Mouse (Mus musculus): Measurements from ENCODE around the gene Igdcc4. TPM values are rescaled to one million over a fixed set of nuclear protein-coding genes. Genes with fewer than 3 reads are reported as not detected.

Gene Igdcc4
- polyA plus RNA-seq, 1 experiment from 2014 or later: 11.1 TPM

DNA sequence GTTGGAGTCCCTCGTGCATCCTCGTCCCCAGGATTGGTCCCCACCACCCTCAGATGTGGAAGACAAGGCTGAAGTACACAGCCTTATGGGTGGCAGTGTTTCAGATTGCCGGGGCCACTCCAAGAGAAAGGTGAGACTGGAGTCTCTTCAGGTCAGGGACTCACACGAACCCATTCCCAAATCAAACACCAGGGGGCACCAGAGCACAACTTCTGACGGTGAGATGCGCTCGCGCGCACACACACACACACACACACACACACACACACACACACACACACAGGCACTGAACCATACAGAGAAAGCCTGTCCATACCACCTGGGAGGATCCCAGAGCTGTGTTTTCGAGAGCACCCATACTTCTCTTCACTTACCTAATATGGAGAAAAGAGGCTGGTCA is 32.5 kb downstream of the Igdcc4 start:
- ATAC-seq (ENCODE audit: low FRiP score, low TSS enrichment) (peak; percentile 53), DNase-seq (ENCODE audit: low spot score) (peak; percentile 85)
- no peaks in the 10 kb centered on the region for H3K4me1 ChIP-seq (replicated peaks; ENCODE audit: control insufficient read depth, insufficient read depth)
- peak; percentile 90 for TF ChIP-seq CTCF (IDR thresholded peaks at IDR 0.05; ENCODE audit: low read depth)
- TF ChIP-seq EP300 (optimal IDR thresholded peaks at IDR 0.05): no peak
- peak overlapping the region; percentile 5; the same call in 1 of the 2 replicates for H3K4me2 ChIP-seq (replicated peaks; ENCODE audit: low read depth)
- peaks cover 9% of the 10 kb centered on the region; the same call in 1 of the 2 replicates for H3K36me3 ChIP-seq (ENCODE audit: control insufficient read depth, insufficient read depth, low read length)
- no peaks in the 10 kb centered on the region for H3K9me3 ChIP-seq (ENCODE audit: control insufficient read depth, low read length)
- no peaks in the 10 kb centered on the region for H3K27me3 ChIP-seq (ENCODE audit: control insufficient read depth, insufficient read depth, low read length)
- WGBS: 4% methylated on average over 10 of the region's 10 CpGs
- H3K9ac ChIP-seq (ENCODE audit: low read length): no peak overlapping the region
- no peak overlapping the region for H3K27ac ChIP-seq (replicated peaks)
- H3K4me3 ChIP-seq (ENCODE audit: low read depth, low read length): no peak overlapping the region

GRCm38 (mm10) chr9:65135126-65135525 is 33.8 kb downstream of the Igdcc4 start:
- peaks cover 9% of the 10 kb centered on the region; the same call in 1 of the 2 replicates for H3K36me3 ChIP-seq (ENCODE audit: control insufficient read depth, insufficient read depth, low read length)
- TF ChIP-seq CTCF (IDR thresholded peaks at IDR 0.05; ENCODE audit: low read depth) (no peak), EP300 (optimal IDR thresholded peaks at IDR 0.05) (no peak)

DNA sequence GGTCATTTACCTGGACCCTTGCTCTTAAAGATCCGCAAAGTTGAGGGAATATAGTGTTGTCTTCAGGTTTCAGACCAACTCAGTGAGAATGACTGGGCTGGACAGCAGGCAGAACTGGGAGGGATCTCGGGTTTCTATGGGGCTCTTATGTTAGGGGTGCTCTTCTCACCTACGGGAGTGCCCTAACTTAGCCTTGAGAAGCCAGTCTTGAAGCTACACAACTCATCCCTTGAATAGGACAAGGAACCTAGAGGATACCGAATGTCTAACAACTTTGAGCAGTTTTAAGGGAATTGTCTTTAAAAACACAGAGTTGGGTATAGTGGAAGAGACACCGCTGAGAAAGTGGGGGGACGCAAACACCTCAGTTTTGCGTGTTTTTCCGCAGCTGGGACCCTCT is 39.2 kb downstream of the Igdcc4 start:
- H3K27ac ChIP-seq (replicated peaks): no peak overlapping the region

More at GRCm38 (mm10) chr9:65135126-65135525, 33.8 kb downstream of the Igdcc4 start:
- Histone ChIP-seq H3K4me2 (replicated peaks; ENCODE audit: low read depth) (no peak overlapping the region), H3K27me3 (ENCODE audit: control insufficient read depth, insufficient read depth, low read length) (no peaks in the 10 kb centered on the region), H3K9me3 (ENCODE audit: control insufficient read depth, low read length) (no peaks in the 10 kb centered on the region), H3K27ac (replicated peaks) (no peak overlapping the region), H3K4me3 (ENCODE audit: low read depth, low read length) (no peak overlapping the region), H3K4me1 (replicated peaks; ENCODE audit: control insufficient read depth, insufficient read depth) (no peaks in the 10 kb centered on the region), H3K9ac (ENCODE audit: low read length) (no peak overlapping the region)
- DNase-seq (ENCODE audit: low spot score): no peak
- ATAC-seq (ENCODE audit: low FRiP score, low TSS enrichment): no peak
- WGBS: 92% methylated on average over 4 of the region's 4 CpGs

DNA sequence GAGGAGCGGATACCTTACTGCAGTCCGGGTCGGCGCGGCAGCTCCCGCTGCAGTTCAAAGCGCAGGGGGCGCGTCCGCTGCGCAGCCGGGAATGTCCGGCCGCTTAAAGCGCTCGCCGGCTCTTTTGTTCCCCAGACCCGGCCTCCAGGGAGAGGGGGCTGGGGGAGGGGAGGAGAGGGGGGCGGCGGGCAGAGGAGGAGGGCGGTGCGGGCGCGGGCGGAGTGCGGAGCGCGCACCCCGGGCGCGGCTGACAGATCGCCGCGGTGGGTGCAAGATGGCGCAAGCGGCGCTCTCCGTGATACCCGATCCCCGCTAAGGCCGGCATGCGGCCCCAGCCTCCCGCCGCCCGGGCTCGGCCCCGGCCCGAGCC is 39.6 kb downstream of the Igdcc4 start, which contains the start of gene Igdcc3:
Igdcc3 (plus strand) TSS at position 254 of the 370 bp plus-strand sequence.
- no peaks in the 10 kb centered on the region for H3K9me3 ChIP-seq (ENCODE audit: control insufficient read depth, low read length)
- peak within 1 kb of the TSS; percentile 56 for H3K27ac ChIP-seq (replicated peaks)
- peak; percentile 50 for DNase-seq (ENCODE audit: low spot score)
- 0% methylated on average over 30 of the region's 48 CpGs for WGBS
- 0 out of 2 replicates have a peak, but pooled peaks cover 3% of the 10 kb centered on the region for H3K4me1 ChIP-seq (replicated peaks; ENCODE audit: control insufficient read depth, insufficient read depth)
- peak; percentile 40; the same call in 1 of the 2 replicates for ATAC-seq (ENCODE audit: low FRiP score, low TSS enrichment)
- peak within 1 kb of the TSS; percentile 60 for H3K9ac ChIP-seq (ENCODE audit: low read length)
- H3K4me3 ChIP-seq (ENCODE audit: low read depth, low read length): peak within 1 kb of the TSS; percentile 70
- no peaks in the 10 kb centered on the region; the same call in 1 of the 2 replicates for H3K27me3 ChIP-seq (ENCODE audit: control insufficient read depth, insufficient read depth, low read length)
- peak within 1 kb of the TSS; percentile 99 for H3K4me2 ChIP-seq (replicated peaks; ENCODE audit: low read depth)
- no peaks in the 10 kb centered on the region for H3K36me3 ChIP-seq (ENCODE audit: control insufficient read depth, insufficient read depth, low read length)
- TF ChIP-seq EP300 (optimal IDR thresholded peaks at IDR 0.05) (no peak), CTCF (IDR thresholded peaks at IDR 0.05; ENCODE audit: low read depth) (peak; percentile 6; the same call in 1 of the 2 replicates)

More for the DNA sequence above, 39.2 kb downstream of the Igdcc4 start:
- Histone ChIP-seq H3K4me2 (replicated peaks; ENCODE audit: low read depth) (peak overlapping the region; percentile 99), H3K9ac (ENCODE audit: low read length) (peak overlapping the region; percentile 60), H3K36me3 (ENCODE audit: control insufficient read depth, insufficient read depth, low read length) (no peaks in the 10 kb centered on the region), H3K27me3 (ENCODE audit: control insufficient read depth, insufficient read depth, low read length) (no peaks in the 10 kb centered on the region; the same call in 1 of the 2 replicates), H3K9me3 (ENCODE audit: control insufficient read depth, low read length) (no peaks in the 10 kb centered on the region), H3K4me3 (ENCODE audit: low read depth, low read length) (peak overlapping the region; percentile 70), H3K4me1 (replicated peaks; ENCODE audit: control insufficient read depth, insufficient read depth) (0 out of 2 replicates have a peak, but pooled peaks cover 3% of the 10 kb centered on the region)
- 3% methylated on average over 8 of the region's 8 CpGs for WGBS
- TF ChIP-seq EP300 (optimal IDR thresholded peaks at IDR 0.05) (no peak), CTCF (IDR thresholded peaks at IDR 0.05; ENCODE audit: low read depth) (no peak)
- ATAC-seq (ENCODE audit: low FRiP score, low TSS enrichment) (no peak), DNase-seq (ENCODE audit: low spot score) (no peak)

DNA sequence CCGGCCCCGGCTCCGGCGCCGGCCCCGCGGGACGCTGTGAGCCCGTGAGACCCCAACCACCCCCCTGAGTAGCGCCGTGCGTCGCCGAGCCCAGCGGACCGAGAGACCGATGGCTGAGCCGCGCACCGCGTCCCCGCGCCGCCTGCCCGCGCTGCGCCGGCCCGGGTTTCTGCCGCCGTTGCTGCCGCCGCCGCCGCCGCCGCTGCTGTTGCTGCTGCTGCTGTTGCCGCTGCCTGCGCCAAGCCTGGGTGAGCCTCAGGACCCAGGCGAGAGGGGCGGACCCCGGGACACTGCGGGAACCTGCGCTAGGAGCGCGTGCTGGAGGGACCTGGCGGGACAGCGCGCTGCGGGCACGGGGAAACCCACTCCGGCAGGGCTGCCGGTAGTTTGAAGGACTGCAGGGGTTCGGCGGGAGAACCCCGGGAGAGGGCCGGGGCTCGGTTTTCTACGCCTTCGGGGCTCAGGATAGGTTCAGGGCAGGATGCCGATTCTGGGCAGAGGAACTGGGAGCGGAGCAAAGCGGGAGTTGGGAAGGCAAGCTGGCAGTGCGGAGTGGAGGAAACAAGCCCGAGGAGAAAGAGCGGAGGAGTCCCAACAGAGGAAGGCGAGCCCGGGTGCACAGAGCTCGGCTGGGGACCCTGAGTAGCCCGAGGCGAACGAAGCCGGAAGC is 40.2 kb downstream of the Igdcc4 start:
- DNase-seq (ENCODE audit: low spot score): peak; percentile 59
- Histone ChIP-seq H3K4me3 (ENCODE audit: low read depth, low read length) (peak overlapping the region; percentile 70), H3K9ac (ENCODE audit: low read length) (peak overlapping the region; percentile 60), H3K4me2 (replicated peaks; ENCODE audit: low read depth) (peak overlapping the region; percentile 99), H3K27ac (replicated peaks) (peak overlapping the region; percentile 56), H3K36me3 (ENCODE audit: control insufficient read depth, insufficient read depth, low read length) (no peaks in the 10 kb centered on the region), H3K9me3 (ENCODE audit: control insufficient read depth, low read length) (no peaks in the 10 kb centered on the region), H3K27me3 (ENCODE audit: control insufficient read depth, insufficient read depth, low read length) (no peaks in the 10 kb centered on the region; the same call in 1 of the 2 replicates), H3K4me1 (replicated peaks; ENCODE audit: control insufficient read depth, insufficient read depth) (0 out of 2 replicates have a peak, but pooled peaks cover 3% of the 10 kb centered on the region)
- 1% methylated on average over 63 of the region's 73 CpGs for WGBS
- TF ChIP-seq EP300 (optimal IDR thresholded peaks at IDR 0.05) (no peak), CTCF (IDR thresholded peaks at IDR 0.05; ENCODE audit: low read depth) (no peak)
- ATAC-seq (ENCODE audit: low FRiP score, low TSS enrichment): peak; percentile 43

- no peaks in the 10 kb centered on the region; the same call in 1 of the 2 replicates for H3K27me3 ChIP-seq (ENCODE audit: control insufficient read depth, insufficient read depth, low read length)
- peak overlapping the region; percentile 56; the same call in 1 of the 2 replicates for H3K27ac ChIP-seq (replicated peaks)
- H3K4me3 ChIP-seq (ENCODE audit: low read depth, low read length): peak overlapping the region; percentile 70
- H3K9ac ChIP-seq (ENCODE audit: low read length): peak overlapping the region; percentile 60
- DNase-seq (ENCODE audit: low spot score) (peak; percentile 36), ATAC-seq (ENCODE audit: low FRiP score, low TSS enrichment) (peak; percentile 40; the same call in 1 of the 2 replicates)
- under 1% methylated on average over 17 of the region's 17 CpGs for WGBS
- no peaks in the 10 kb centered on the region for H3K9me3 ChIP-seq (ENCODE audit: control insufficient read depth, low read length)
- 0 out of 2 replicates have a peak, but pooled peaks cover 3% of the 10 kb centered on the region for H3K4me1 ChIP-seq (replicated peaks; ENCODE audit: control insufficient read depth, insufficient read depth)
- TF ChIP-seq EP300 (optimal IDR thresholded peaks at IDR 0.05) (no peak), CTCF (IDR thresholded peaks at IDR 0.05; ENCODE audit: low read depth) (no peak)
- peak overlapping the region; percentile 99 for H3K4me2 ChIP-seq (replicated peaks; ENCODE audit: low read depth)
- no peaks in the 10 kb centered on the region for H3K36me3 ChIP-seq (ENCODE audit: control insufficient read depth, insufficient read depth, low read length)
These were observed 40.7 kb downstream of the Igdcc4 start for GRCm38 (mm10) chr9:65141976-65142318.

Data from stomach, postnatal 0 days (tissue).